Mouse (Mus musculus): ENCODE measurements at regions not wholly inside any gene's neighbourhood (a gene's known extent, or its start where the extent isn't known, plus 50 kb on each side); places are given as distances from the start of the nearest gene placed in this dataset.
A peak's percentile ranks its signal among the peaks of the same experiment; 100 is the strongest.

DNA sequence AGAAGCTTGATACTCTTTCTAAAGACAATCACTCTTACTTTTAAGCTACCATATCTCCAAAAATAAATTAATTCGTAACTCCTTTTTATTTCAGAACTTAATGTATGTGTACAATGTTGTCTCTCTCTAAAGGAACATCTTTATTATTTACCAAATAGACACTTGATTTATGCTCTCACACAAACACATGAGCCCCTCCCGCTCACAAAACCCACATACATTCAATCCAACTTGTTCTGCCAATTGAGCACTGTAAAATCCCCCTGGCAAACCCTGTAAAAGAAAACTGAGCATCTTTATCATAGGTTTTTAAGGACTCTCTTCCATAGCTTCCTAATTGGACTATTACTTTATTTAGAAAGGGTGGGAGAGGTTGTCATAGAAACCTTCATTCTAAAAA, 812.5 kb downstream of the Phf3 start:
- DNase-seq (ENCODE audit: low spot score in 2 of 2), result no peak

DNA sequence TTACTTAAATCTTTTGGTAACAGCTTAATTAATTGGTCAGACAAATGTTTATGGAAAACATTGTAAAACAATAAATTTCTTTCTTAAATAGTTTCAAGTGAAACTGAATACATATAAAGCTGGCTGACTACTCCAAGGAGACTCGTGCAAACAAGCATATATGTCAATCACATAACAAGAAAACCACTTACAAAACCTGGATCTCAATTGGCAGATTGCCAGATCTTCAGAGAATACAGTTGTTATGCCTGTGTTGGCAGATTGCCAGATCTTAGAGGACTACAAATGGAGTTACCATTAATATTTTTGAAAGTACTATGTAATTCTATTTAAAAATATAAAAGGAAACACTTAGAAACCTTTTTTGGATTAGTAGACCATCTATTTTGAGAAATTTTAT, 812.9 kb downstream of the Phf3 start:
- DNase-seq (ENCODE audit: low spot score in 2 of 2), result no peak

DNA sequence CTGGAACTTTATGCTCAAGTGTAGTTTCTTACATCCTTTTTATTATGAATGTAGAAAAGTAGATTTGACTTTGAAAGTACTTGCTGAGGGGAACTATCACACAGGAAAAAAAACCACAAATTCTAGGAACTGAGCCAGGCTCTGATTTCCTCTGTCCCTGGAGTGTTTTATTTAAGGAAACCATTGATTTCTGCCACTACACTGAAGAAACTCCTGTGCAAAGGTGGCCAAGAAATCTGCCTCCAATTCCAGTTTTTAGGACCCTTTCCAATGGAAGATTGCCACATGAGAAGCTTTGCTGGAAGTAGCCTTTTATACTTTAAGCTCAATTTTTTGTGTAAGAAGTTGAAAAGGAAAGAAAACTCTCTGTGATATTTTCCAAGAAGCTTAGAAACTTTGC, 856.1 kb downstream of the Phf3 start:
- peak; percentile 16 to 35 for DNase-seq (ENCODE audit: low spot score in 2 of 2)

DNA sequence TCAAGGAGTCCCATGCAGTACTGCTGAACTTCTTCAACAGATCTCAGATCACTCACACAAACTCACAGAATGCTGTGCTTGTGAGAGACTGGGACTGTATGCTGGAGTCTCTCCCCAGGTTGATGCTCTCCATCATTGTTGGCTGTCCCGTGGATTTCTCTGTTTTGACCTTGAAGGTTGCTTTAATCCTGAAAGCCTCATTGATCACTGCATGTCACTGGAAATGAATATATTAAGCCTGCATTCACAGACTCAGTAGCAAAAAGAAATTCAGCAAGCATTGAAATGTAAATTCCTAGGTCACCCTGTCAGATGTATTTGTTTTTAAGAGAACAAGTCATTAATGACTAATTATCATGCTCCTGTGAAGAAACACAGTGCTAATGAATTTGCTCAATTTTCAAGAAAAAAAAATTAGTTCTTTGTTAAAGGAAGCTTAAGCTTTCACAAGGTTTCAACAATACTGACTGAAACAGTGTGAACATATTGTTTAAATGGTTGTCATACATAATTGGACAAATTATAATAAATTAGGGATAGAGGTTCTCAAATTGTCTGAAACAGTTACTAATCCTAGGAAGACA, 864.9 kb downstream of the Phf3 start:
- no peak for DNase-seq (ENCODE audit: low spot score in 2 of 2)
